Mouse (Mus musculus) embryonic facial prominence, embryonic 12.5 days (tissue): ENCODE measurements around the gene Adamts1. TPM values are rescaled to one million over a fixed set of nuclear protein-coding genes. Genes with fewer than 3 reads are reported as not detected.
A peak's percentile ranks its signal among the peaks of the same experiment; 100 is the strongest.

Experiments
- ATAC-seq: fragments of 200-750 bp; cut with Nextera tagmentation; 2 replicates; pipeline ENCODE4 v1.8.0; 2017; ENCODE audit not compliant: insufficient number of reproducible peaks, insufficient read depth, low FRiP score, low TSS enrichment
- H3K27ac ChIP-seq: fragments of 300-500 bp; sonication (generic); 2 replicates; pipeline ENCODE4 v1.5.1; 2016; ENCODE audit warnings: mild to moderate bottlenecking
- H3K27me3 ChIP-seq: fragments of 300-500 bp; sonication (generic); 2 replicates; pipeline ENCODE4 v1.6.1; 2016; ENCODE audit warnings: mild to moderate bottlenecking, moderate library complexity
- H3K36me3 ChIP-seq: fragments of 300-500 bp; sonication (generic); 2 replicates; pipeline ENCODE4 v1.6.1; 2016; ENCODE audit warnings: mild to moderate bottlenecking
- H3K4me1 ChIP-seq: fragments of 300-500 bp; sonication (generic); 2 replicates; pipeline ENCODE4 v1.6.1; 2016
- H3K4me2 ChIP-seq: fragments of 300-500 bp; sonication (generic); replicated peaks from 2 replicates; pipeline ENCODE4 v1.6.1; 2016; ENCODE audit warnings: mild to moderate bottlenecking, moderate library complexity
- H3K4me3 ChIP-seq: fragments of 300-500 bp; sonication (generic); 2 replicates; pipeline ENCODE4 v1.5.1; 2016; ENCODE audit warnings: mild to moderate bottlenecking
- H3K9ac ChIP-seq: fragments of 300-500 bp; sonication (generic); 2 replicates; pipeline ENCODE4 v1.6.1; 2016; ENCODE audit warnings: mild to moderate bottlenecking, moderate library complexity
- H3K9me3 ChIP-seq: fragments of 300-500 bp; sonication (generic); 2 replicates; pipeline ENCODE4 v1.6.1; 2016; ENCODE audit warnings: mild to moderate bottlenecking, moderate library complexity
- WGBS: fragments of 180-500 bp; shearing (Covaris S2); methylation state at CpG from one replicate; pipeline ENCODE4 v1.1.7; 2016; 5-methylcytosine and 5-hydroxymethylcytosine counted together
- polyA plus RNA-seq: library from polyadenylated mRNA; unstranded; fragments of >200 nt; fragmentation: Nextera tagmentation; extraction: Ambion mirVana; gene quantifications from 2 replicates; pipeline ENCODE4 v1.2.1, GENCODE M21; 2016

Gene Adamts1
- polyA plus RNA-seq, 1 experiment from 2014 or later: 50.2 TPM

- no peaks in the 10 kb centered on the region for H3K36me3 ChIP-seq
- no peaks in the 10 kb centered on the region for H3K9me3 ChIP-seq
- H3K4me2 ChIP-seq: no peak overlapping the region
- H3K4me3 ChIP-seq: no peak overlapping the region
- H3K4me1 ChIP-seq: peaks cover 7% of the 10 kb centered on the region; the same call in 1 of the 2 replicates
- ATAC-seq: no peak
- H3K27me3 ChIP-seq: no peaks in the 10 kb centered on the region
- 37% methylated on average over 10 of the region's 10 CpGs for WGBS
- H3K9ac ChIP-seq: no peak overlapping the region
- peak overlapping the region; percentile 68 for H3K27ac ChIP-seq
Measured at GRCm38 (mm10) chr16:85762052-85762665, 40.8 kb downstream of the Adamts1 start.

GRCm38 (mm10) chr16:85760961-85761580 lies 41.8 kb downstream of the Adamts1 start:
- no peak for ATAC-seq
- H3K4me1 ChIP-seq: peaks cover 8% of the 10 kb centered on the region; the same call in 1 of the 2 replicates
- H3K9me3 ChIP-seq: no peaks in the 10 kb centered on the region
- 77% methylated on average over 7 of the region's 7 CpGs for WGBS
- H3K4me3 ChIP-seq: no peak overlapping the region
- H3K9ac ChIP-seq: no peak overlapping the region
- peak overlapping the region; percentile 68; the same call in 1 of the 2 replicates for H3K27ac ChIP-seq
- H3K4me2 ChIP-seq: no peak overlapping the region
- no peaks in the 10 kb centered on the region for H3K27me3 ChIP-seq
- H3K36me3 ChIP-seq: no peaks in the 10 kb centered on the region

- Histone ChIP-seq H3K4me3 (no peak overlapping the region), H3K27me3 (no peaks in the 10 kb centered on the region), H3K27ac (no peak overlapping the region), H3K9ac (no peak overlapping the region), H3K4me1 (peaks cover 6% of the 10 kb centered on the region; the same call in 1 of the 2 replicates), H3K4me2 (no peak overlapping the region), H3K36me3 (no peaks in the 10 kb centered on the region), H3K9me3 (no peaks in the 10 kb centered on the region)
- 42% methylated on average over 14 of the region's 14 CpGs for WGBS
- 0 out of 2 replicates have a peak, but pooled peaks have one; percentile 35 for ATAC-seq
Measured at GRCm38 (mm10) chr16:85756101-85756819, 46.7 kb downstream of the Adamts1 start.

GRCm38 (mm10) chr16:85749335-85749734 lies 53.6 kb downstream of the Adamts1 start:
- H3K27ac ChIP-seq: no peak overlapping the region
- 80% methylated on average over 6 of the region's 6 CpGs for WGBS
- ATAC-seq: no peak

GRCm38 (mm10) chr16:85747589-85748360 lies 55.1 kb downstream of the Adamts1 start:
- no peaks in the 10 kb centered on the region for H3K27me3 ChIP-seq
- H3K4me1 ChIP-seq: no peaks in the 10 kb centered on the region
- H3K36me3 ChIP-seq: no peaks in the 10 kb centered on the region
- H3K4me2 ChIP-seq: no peak overlapping the region
- no peak overlapping the region for H3K27ac ChIP-seq
- H3K9ac ChIP-seq: no peak overlapping the region
- no peaks in the 10 kb centered on the region for H3K9me3 ChIP-seq
- H3K4me3 ChIP-seq: no peak overlapping the region
- no peak for ATAC-seq
- 62% methylated on average over 16 of the region's 16 CpGs for WGBS

More at GRCm38 (mm10) chr16:85749335-85749734, 53.6 kb downstream of the Adamts1 start:
- Histone ChIP-seq H3K4me3 (no peak overlapping the region), H3K36me3 (no peaks in the 10 kb centered on the region), H3K9me3 (no peaks in the 10 kb centered on the region), H3K9ac (no peak overlapping the region), H3K4me1 (no peaks in the 10 kb centered on the region), H3K4me2 (no peak overlapping the region), H3K27me3 (no peaks in the 10 kb centered on the region)

- ATAC-seq: no peak
- 83% methylated on average over 3 of the region's 3 CpGs for WGBS
- H3K9me3 ChIP-seq: no peaks in the 10 kb centered on the region
- H3K27ac ChIP-seq: no peak overlapping the region
- H3K36me3 ChIP-seq: no peaks in the 10 kb centered on the region
- H3K4me3 ChIP-seq: no peak overlapping the region
- no peak overlapping the region for H3K9ac ChIP-seq
- H3K4me1 ChIP-seq: no peaks in the 10 kb centered on the region
- no peak overlapping the region for H3K4me2 ChIP-seq
- no peaks in the 10 kb centered on the region for H3K27me3 ChIP-seq
Measured at GRCm38 (mm10) chr16:85746386-85746785, 56.5 kb downstream of the Adamts1 start.

Other genes starting within 250 kb of the Adamts1 start
- gene Cyyr1, start 249.7 kb downstream of the Adamts1 start, polyA plus RNA-seq: 4.1 TPM in 2 replicates
- gene Adamts5, start 98.7 kb upstream of the Adamts1 start, polyA plus RNA-seq: 3.5 TPM in 2 replicates